Mouse (Mus musculus): ENCODE data around the gene Gm20388.

DNA sequence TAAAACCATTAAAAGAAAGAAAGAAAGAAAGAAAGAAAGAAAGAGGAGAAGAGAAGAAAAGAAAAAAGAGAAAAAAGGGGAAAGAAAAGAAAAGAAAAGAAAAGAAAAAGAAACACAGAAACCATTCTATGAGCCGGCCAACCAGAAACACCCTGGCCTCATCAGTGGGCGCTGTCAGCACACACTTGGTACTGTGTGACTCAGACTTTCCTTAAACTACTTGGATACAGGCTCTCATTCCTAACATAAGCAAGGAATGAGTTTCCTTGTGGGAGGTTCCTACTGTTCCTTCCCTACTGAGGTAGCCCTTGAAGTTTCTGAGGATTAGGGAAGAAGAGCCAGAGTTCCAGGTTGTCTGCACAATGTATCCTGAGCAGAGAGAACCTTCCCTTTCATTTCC lies 3420.7 kb downstream of the Gm20388 start:
- no peak for TF ChIP-seq CTCF (IDR thresholded peaks at IDR 0.05; ENCODE audit: borderline replicate concordance, extremely low read depth, insufficient read depth, insufficient read length)
- no peak for TF ChIP-seq POLR2A (IDR thresholded peaks at IDR 0.05; ENCODE audit: borderline replicate concordance, extremely low read depth, insufficient read depth, insufficient read length, poor library complexity, severe bottlenecking)

Measured in brain, embryonic 14.5 days (tissue).